Mouse (Mus musculus): ENCODE measurements at regions not wholly inside any gene's neighbourhood (a gene's known extent, or its start where the extent isn't known, plus 50 kb on each side); places are given as distances from the start of the nearest gene placed in this dataset.

DNA sequence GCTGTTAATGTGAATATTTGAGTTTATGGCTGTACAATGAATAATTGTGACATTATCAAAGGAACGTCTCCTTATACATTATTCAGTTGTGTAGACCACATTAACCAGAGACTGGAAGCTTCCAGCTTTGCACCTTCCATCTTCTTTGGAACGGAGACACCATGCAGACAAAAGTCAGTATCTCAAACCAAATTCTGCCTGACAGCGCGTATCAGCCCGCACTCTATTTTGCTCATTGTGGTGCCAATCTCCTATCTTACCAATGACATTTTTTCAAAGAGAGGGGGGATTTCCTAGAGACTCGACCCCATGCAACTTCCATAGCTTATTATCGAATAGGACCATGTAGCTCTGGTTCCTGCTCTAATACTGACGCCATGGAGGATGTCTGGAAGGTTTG lies 69.9 kb upstream of the Tmco5 start:
- 34% methylated on average over 8 of the region's 8 CpGs for WGBS
- Histone ChIP-seq H3K27me3 (ENCODE audit: insufficient read depth, low read length) (no peaks in the 10 kb centered on the region; the same call in 1 of the 2 replicates), H3K4me1 (ENCODE audit: insufficient read depth, low read length) (no peaks in the 10 kb centered on the region), H3K4me2 (ENCODE audit: low read depth, low read length, poor library complexity, severe bottlenecking) (no peak overlapping the region), H3K27ac (ENCODE audit: low read depth, low read length) (no peak overlapping the region), H3K9me3 (ENCODE audit: low read length) (no peaks in the 10 kb centered on the region), H3K36me3 (ENCODE audit: insufficient read depth, low read length) (no peaks in the 10 kb centered on the region), H3K4me3 (ENCODE audit: low read depth, low read length) (no peak overlapping the region), H3K9ac (replicated peaks; ENCODE audit: low read length, poor library complexity, severe bottlenecking) (no peak overlapping the region)
- DNase-seq (ENCODE audit: low spot score) (no peak), ATAC-seq (ENCODE audit: low FRiP score) (no peak)
- no peak for TF ChIP-seq CTCF (IDR thresholded peaks at IDR 0.05)

DNA sequence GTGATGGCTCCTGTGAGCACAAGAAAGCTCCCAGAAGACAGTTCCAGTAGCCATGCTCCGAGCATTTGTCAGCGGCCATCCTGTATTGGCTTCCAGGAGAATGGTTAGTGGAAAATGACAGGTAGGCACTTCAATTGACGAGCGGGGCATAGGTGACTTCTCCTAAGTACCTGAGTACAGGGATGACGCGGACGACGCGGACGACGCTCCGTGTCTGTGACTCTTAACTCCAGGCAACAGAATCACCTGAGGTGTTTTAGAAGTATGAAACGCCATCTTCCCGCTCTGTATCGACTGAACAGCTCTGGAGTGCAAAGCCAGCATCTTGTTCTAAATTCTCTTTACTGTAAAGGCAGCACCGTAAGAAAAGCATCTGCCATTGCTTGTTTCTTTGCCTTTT lies 68.4 kb upstream of the Tmco5 start:
- H3K4me3 ChIP-seq (ENCODE audit: low read depth, low read length) = no peak overlapping the region
- H3K27ac ChIP-seq (ENCODE audit: low read depth, low read length) = no peak overlapping the region
- no peak for DNase-seq (ENCODE audit: low spot score)
- H3K9ac ChIP-seq (replicated peaks; ENCODE audit: low read length, poor library complexity, severe bottlenecking) = no peak overlapping the region
- no peak for TF ChIP-seq CTCF (IDR thresholded peaks at IDR 0.05)
- ATAC-seq (ENCODE audit: low FRiP score) = no peak
- no peaks in the 10 kb centered on the region for H3K4me1 ChIP-seq (ENCODE audit: insufficient read depth, low read length)
- H3K36me3 ChIP-seq (ENCODE audit: insufficient read depth, low read length) = no peaks in the 10 kb centered on the region
- H3K4me2 ChIP-seq (ENCODE audit: low read depth, low read length, poor library complexity, severe bottlenecking) = no peak overlapping the region
- WGBS = 84% methylated on average over 16 of the region's 16 CpGs
- no peaks in the 10 kb centered on the region; the same call in 1 of the 2 replicates for H3K27me3 ChIP-seq (ENCODE audit: insufficient read depth, low read length)
- no peaks in the 10 kb centered on the region for H3K9me3 ChIP-seq (ENCODE audit: low read length)

DNA sequence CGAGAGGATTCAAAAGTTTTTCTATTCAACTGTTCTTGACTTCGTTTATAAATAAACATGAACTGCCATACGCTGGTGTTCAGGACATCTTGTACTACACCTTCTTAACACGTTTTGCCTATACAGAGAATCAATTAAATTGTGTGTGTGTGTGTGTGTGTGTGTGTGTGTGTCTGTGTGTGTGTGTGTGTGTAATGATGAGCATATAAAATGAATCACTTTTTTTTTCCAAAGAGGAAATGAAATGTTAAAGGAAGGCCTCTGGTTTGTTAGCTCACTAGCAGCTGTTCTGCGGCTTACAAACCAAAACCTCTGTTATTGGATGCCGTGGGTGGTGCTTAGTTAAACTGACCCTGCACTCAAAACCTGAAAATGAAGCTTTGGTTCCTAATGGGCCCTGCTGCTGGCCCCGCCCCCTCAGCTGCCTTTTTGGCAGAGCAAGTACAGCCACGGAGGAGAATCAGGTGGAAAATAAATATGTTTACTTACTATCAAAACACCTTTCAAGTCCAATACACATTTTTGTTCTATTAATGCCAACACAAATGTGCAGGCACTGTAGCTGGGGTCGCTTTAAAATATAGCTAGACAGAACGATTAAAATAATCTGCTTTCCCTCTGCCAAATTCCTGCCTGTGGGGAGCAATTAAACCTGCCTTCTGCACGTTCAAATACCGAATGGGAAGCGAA lies 65.5 kb upstream of the Tmco5 start:
- Histone ChIP-seq H3K4me3 (ENCODE audit: low read depth, low read length) (no peak overlapping the region), H3K4me2 (ENCODE audit: low read depth, low read length, poor library complexity, severe bottlenecking) (peak overlapping the region; percentile 0; the same call in 1 of the 2 replicates), H3K9ac (replicated peaks; ENCODE audit: low read length, poor library complexity, severe bottlenecking) (no peak overlapping the region), H3K27ac (ENCODE audit: low read depth, low read length) (no peak overlapping the region), H3K27me3 (ENCODE audit: insufficient read depth, low read length) (no peaks in the 10 kb centered on the region), H3K9me3 (ENCODE audit: low read length) (no peaks in the 10 kb centered on the region), H3K4me1 (ENCODE audit: insufficient read depth, low read length) (no peaks in the 10 kb centered on the region), H3K36me3 (ENCODE audit: insufficient read depth, low read length) (no peaks in the 10 kb centered on the region)
- no peak for TF ChIP-seq CTCF (IDR thresholded peaks at IDR 0.05)
- DNase-seq (ENCODE audit: low spot score) (peak; percentile 26), ATAC-seq (ENCODE audit: low FRiP score) (0 out of 2 replicates have a peak, but pooled peaks have one; percentile 23)
- 27% methylated on average over 13 of the region's 13 CpGs for WGBS

DNA sequence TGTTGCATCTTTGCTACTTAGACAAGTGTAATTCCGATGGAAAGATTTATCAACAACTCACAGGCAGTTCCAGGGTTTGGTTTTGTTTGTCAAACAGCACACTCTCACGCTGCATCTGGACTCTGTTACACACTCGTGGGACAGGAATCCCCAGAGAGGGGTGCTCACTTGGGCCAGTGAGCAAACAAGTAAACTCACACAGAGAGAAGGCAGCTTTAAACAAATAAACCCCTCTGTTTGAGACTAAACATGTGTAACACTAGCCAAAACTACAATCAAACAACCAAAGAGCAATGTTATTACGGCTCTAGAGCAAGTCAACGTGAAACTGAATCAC lies 65.0 kb upstream of the Tmco5 start:
- no peaks in the 10 kb centered on the region for H3K27me3 ChIP-seq (ENCODE audit: insufficient read depth, low read length)
- H3K4me2 ChIP-seq (ENCODE audit: low read depth, low read length, poor library complexity, severe bottlenecking) = peak overlapping the region; percentile 0; the same call in 1 of the 2 replicates
- no peaks in the 10 kb centered on the region for H3K4me1 ChIP-seq (ENCODE audit: insufficient read depth, low read length)
- H3K9ac ChIP-seq (replicated peaks; ENCODE audit: low read length, poor library complexity, severe bottlenecking) = no peak overlapping the region
- WGBS = 47% methylated on average over 5 of the region's 5 CpGs
- no peak for TF ChIP-seq CTCF (IDR thresholded peaks at IDR 0.05)
- no peak for DNase-seq (ENCODE audit: low spot score)
- H3K27ac ChIP-seq (ENCODE audit: low read depth, low read length) = no peak overlapping the region
- no peaks in the 10 kb centered on the region for H3K36me3 ChIP-seq (ENCODE audit: insufficient read depth, low read length)
- no peaks in the 10 kb centered on the region for H3K9me3 ChIP-seq (ENCODE audit: low read length)
- no peak for ATAC-seq (ENCODE audit: low FRiP score)
- no peak overlapping the region for H3K4me3 ChIP-seq (ENCODE audit: low read depth, low read length)

DNA sequence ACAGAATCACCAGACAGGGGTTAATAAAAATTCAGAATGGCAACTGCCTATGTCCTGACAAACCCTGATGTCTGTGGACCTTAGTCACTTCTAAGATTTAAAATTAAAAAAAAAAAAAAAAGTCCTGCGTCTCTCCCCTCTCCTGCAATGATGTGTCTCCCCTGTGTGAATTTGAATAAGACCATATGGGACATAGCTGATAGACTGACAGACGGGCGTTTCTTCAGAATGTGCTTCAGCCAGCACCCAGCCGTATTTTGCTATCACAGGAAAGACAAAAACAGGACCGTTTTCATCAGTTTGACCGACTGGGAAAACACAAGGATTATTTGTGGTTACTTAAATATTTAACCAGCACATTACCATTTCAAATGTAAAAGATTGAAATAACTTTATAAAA lies 61.4 kb upstream of the Tmco5 start:
- no peak overlapping the region for H3K4me2 ChIP-seq (ENCODE audit: low read depth, low read length, poor library complexity, severe bottlenecking)
- no peaks in the 10 kb centered on the region for H3K9me3 ChIP-seq (ENCODE audit: low read length)
- no peak overlapping the region for H3K4me3 ChIP-seq (ENCODE audit: low read depth, low read length)
- H3K36me3 ChIP-seq (ENCODE audit: insufficient read depth, low read length) = no peaks in the 10 kb centered on the region
- DNase-seq (ENCODE audit: low spot score) (no peak), ATAC-seq (ENCODE audit: low FRiP score) (no peak)
- H3K27me3 ChIP-seq (ENCODE audit: insufficient read depth, low read length) = no peaks in the 10 kb centered on the region
- no peaks in the 10 kb centered on the region for H3K4me1 ChIP-seq (ENCODE audit: insufficient read depth, low read length)
- H3K9ac ChIP-seq (replicated peaks; ENCODE audit: low read length, poor library complexity, severe bottlenecking) = no peak overlapping the region
- TF ChIP-seq CTCF (IDR thresholded peaks at IDR 0.05) = no peak
- WGBS = 29% methylated on average over 6 of the region's 6 CpGs
- H3K27ac ChIP-seq (ENCODE audit: low read depth, low read length) = no peak overlapping the region

DNA sequence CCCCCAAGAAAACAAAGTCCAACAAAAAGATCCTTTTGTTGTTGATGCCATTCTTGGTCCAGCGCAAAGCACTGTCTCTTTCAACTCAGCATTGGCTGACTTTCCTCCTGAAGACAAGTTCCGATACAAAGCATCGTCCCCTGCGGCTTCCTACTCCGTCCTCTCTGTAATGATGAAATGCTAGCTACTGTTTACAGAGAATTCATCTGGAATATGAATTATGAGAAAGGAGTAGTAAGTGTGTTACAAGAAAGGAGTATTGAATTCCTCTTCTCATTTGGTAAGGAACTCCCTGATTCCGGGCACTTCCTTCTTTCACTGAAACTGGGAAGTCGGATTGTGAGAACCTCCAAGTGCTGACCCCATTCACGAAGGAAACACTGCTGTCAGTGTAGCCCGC lies 60.9 kb upstream of the Tmco5 start:
- H3K27me3 ChIP-seq (ENCODE audit: insufficient read depth, low read length) = no peaks in the 10 kb centered on the region
- 18% methylated on average over 9 of the region's 9 CpGs for WGBS
- no peak overlapping the region for H3K9ac ChIP-seq (replicated peaks; ENCODE audit: low read length, poor library complexity, severe bottlenecking)
- H3K4me1 ChIP-seq (ENCODE audit: insufficient read depth, low read length) = no peaks in the 10 kb centered on the region
- no peaks in the 10 kb centered on the region for H3K36me3 ChIP-seq (ENCODE audit: insufficient read depth, low read length)
- DNase-seq (ENCODE audit: low spot score) = no peak
- ATAC-seq (ENCODE audit: low FRiP score) = no peak
- no peak overlapping the region for H3K27ac ChIP-seq (ENCODE audit: low read depth, low read length)
- H3K4me3 ChIP-seq (ENCODE audit: low read depth, low read length) = no peak overlapping the region
- peak overlapping the region; percentile 29 for H3K4me2 ChIP-seq (ENCODE audit: low read depth, low read length, poor library complexity, severe bottlenecking)
- no peak for TF ChIP-seq CTCF (IDR thresholded peaks at IDR 0.05)
- H3K9me3 ChIP-seq (ENCODE audit: low read length) = no peaks in the 10 kb centered on the region
